Mouse (Mus musculus) testis, adult 2 months (tissue): ENCODE measurements around the gene Raver2. TPM values are rescaled to one million over a fixed set of nuclear protein-coding genes. Genes with fewer than 3 reads are reported as not detected.

Experiments
- H3K27ac ChIP-seq: fragments of 200-500 bp; 2 replicates; pipeline ENCODE4 v1.5.1; 2012; ENCODE audit warnings: low read depth, low read length; ENCODE audit not compliant: control insufficient read depth, insufficient read depth
- H3K27me3 ChIP-seq: fragments of 200-500 bp; 2 replicates; pipeline ENCODE4 v1.6.1; 2012; ENCODE audit warnings: mild to moderate bottlenecking, low read length, moderate library complexity; ENCODE audit not compliant: control insufficient read depth, insufficient read depth
- H3K36me3 ChIP-seq: fragments of 200-500 bp; 2 replicates; pipeline ENCODE4 v1.6.1; 2012; ENCODE audit warnings: mild to moderate bottlenecking, low read length; ENCODE audit not compliant: control insufficient read depth, insufficient read depth
- H3K4me1 ChIP-seq: fragments of 200-500 bp; 2 replicates; pipeline ENCODE4 v1.6.1; 2012; ENCODE audit warnings: low read length; ENCODE audit not compliant: control insufficient read depth, insufficient read depth
- H3K4me3 ChIP-seq: fragments of 200-500 bp; 2 replicates; pipeline ENCODE4 v1.5.1; 2012; ENCODE audit warnings: low read depth, mild to moderate bottlenecking, low read length, moderate library complexity, mixed read lengths; ENCODE audit not compliant: control insufficient read depth
- CTCF ChIP-seq: fragments of 200-500 bp; IDR thresholded peaks from 2 replicates; pipeline ENCODE4 v1.5.1; 2012; ENCODE audit warnings: low read depth, mild to moderate bottlenecking, inconsistent platforms, low read length, moderate library complexity; ENCODE audit not compliant: control insufficient read depth, insufficient read depth, insufficient replicate concordance
- POLR2A ChIP-seq: fragments of 200-500 bp; IDR thresholded peaks from 2 replicates; pipeline ENCODE4 v1.6.1; 2012; ENCODE audit warnings: low read depth, mild to moderate bottlenecking, inconsistent platforms, low read length, moderate library complexity; ENCODE audit not compliant: control insufficient read depth
- polyA plus RNA-seq: library from polyadenylated mRNA; depleted of rRNA; stranded (reverse); fragments of >200 nt; gene quantifications from 2 replicates; pipeline ENCODE4 v1.2.3, GENCODE M21; 2012; rRNA removed

Raver2 gene
- polyA plus RNA-seq, 1 experiment: 1.7 TPM

DNA sequence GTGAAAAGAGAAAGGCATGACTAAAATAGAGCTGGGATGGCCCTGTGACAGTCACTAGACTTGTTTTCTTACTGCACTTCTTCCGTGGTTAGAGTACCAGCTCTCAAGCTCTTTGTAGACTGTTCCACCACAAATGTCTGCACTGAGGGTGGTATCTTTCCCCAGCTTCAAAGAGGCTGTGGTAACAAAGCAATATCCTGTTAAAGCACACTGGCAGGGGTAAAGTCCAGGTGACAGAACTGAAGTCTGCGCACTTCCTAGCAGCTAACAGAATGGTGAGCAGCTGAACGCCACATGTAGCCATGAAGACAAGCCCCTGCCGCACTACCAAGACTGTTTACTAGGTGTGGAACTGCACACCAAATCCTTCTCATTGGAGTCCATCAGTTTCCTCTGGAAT, 118.6 kb downstream of the Raver2 start:
- H3K27me3 ChIP-seq: no peaks in the 10 kb centered on the region
- H3K4me3 ChIP-seq: no peak overlapping the region
- H3K4me1 ChIP-seq: no peaks in the 10 kb centered on the region
- H3K27ac ChIP-seq: no peak overlapping the region
- no peaks in the 10 kb centered on the region for H3K36me3 ChIP-seq
- TF ChIP-seq CTCF: no peak
- no peak for TF ChIP-seq POLR2A

DNA sequence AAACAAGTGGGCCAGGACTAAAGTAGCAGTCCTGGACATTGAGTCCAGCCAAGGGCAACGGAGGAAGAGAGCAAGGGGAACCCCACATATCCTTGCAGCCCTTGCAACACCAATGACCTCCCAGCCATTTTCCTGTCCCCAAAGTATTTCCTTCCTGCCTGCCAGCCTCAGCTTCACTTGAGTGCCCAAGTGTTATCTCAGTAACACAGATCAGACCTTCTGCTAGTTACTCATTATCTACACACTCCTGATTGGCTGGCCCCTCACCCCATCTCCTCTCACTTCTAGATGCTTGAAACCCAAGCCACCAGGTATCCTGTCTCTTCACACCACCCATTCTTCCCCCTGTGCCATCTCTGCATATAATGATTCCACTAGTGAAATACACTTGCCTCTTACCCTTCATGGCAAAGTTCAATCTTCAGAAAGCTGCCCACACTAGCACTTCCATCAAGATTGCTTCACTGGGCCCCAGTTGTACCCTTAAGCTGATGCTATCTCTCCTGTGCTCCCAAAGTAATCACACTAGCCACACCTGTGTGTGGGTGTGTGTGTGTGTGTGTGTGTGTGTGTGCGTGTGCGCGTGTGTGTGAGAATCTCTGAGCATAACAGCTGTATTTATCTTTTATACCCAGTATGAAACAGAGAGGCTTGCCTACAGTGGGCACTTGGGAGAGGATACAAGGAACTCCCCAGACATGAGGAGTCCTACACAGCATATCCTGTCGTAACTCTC, 123.6 kb downstream of the Raver2 start:
- no peaks in the 10 kb centered on the region for H3K4me1 ChIP-seq
- no peaks in the 10 kb centered on the region for H3K36me3 ChIP-seq
- H3K27ac ChIP-seq: no peak overlapping the region
- TF ChIP-seq CTCF (no peak), POLR2A (no peak)
- H3K4me3 ChIP-seq: no peak overlapping the region
- H3K27me3 ChIP-seq: no peaks in the 10 kb centered on the region

DNA sequence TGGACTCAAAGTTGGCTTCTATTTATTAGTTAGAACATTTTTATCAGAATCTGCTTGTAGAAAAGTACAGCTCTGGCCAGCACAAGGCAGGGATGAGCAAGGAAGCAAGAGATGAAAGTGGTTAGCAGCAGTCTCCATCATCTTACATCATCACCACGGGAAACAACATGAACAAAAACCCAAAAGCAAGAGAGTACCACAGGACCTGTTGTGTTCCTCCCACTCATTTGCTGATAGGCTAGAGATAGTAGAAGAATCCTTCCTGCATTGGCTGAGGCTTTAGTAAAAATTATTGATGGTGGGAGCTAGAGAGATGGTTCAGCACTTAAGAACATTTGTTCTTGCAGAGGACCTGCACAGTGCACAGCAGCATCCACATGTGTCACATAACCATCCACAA, 125.4 kb downstream of the Raver2 start:
- Histone ChIP-seq H3K27ac (no peak overlapping the region), H3K27me3 (no peaks in the 10 kb centered on the region), H3K4me3 (no peak overlapping the region), H3K36me3 (no peaks in the 10 kb centered on the region), H3K4me1 (peaks cover 2% of the 10 kb centered on the region; the same call in 1 of the 2 replicates)
- TF ChIP-seq CTCF: no peak
- TF ChIP-seq POLR2A: no peak

DNA sequence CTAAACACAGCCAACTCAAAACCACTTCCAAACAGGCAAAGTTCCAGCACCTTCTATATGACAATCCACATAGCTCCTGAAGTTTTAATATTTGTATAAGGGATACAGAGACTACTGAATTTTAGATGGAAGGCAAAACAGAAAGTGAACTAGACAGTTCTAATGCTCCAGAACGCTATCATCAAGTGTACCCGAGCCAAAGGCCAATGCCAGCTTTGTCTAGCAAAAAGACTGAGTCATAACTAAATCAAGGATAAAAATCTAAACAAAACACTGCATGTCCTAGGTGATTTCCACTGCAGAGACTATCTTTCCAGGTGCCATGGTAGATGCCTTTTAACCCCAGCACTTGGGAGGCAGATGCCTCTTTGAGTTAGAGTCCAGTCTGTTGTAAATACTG, 127.6 kb downstream of the Raver2 start:
- no peak for TF ChIP-seq POLR2A
- no peak for TF ChIP-seq CTCF
- Histone ChIP-seq H3K4me1 (peaks cover 2% of the 10 kb centered on the region; the same call in 1 of the 2 replicates), H3K36me3 (no peaks in the 10 kb centered on the region), H3K4me3 (no peak overlapping the region), H3K27me3 (no peaks in the 10 kb centered on the region), H3K27ac (no peak overlapping the region)

DNA sequence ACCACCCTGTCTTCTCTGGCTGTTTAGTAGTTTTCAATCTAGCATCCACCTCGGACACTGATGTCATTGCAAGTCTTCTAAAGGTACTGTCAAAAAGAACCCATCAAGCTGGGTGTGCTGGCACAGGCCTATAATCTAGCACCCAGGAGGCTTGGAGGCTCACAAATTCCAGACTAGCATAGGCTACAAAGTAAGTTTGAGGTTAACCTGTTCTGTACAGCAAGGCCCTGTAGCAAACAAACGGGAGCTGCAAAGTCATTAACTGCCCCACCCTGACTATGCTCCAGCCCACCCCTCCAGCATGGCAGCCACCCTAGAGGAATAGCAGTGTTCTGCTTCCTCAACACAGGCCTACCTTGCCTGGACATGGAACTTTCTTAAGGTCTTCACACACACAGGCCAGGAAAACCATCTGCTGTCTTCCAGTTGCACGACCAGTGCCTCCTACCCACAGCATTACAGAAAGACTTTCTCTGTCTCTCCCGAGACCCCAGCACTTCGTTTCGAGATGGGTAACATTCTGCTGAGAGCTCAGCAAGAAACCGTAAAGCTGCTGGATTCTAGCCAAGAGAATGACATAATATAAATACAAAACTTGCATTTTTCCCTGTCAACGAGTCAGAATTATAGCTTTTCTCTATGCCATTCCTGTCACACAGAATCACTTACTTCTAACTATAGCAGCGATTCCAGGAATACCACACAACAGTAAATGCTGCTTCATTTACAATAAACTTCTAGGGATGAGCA, 128.8 kb downstream of the Raver2 start:
- Histone ChIP-seq H3K4me3 (no peak overlapping the region), H3K27me3 (no peaks in the 10 kb centered on the region), H3K27ac (no peak overlapping the region), H3K36me3 (no peaks in the 10 kb centered on the region), H3K4me1 (peaks cover 2% of the 10 kb centered on the region; the same call in 1 of the 2 replicates)
- TF ChIP-seq POLR2A (no peak), CTCF (no peak)

DNA sequence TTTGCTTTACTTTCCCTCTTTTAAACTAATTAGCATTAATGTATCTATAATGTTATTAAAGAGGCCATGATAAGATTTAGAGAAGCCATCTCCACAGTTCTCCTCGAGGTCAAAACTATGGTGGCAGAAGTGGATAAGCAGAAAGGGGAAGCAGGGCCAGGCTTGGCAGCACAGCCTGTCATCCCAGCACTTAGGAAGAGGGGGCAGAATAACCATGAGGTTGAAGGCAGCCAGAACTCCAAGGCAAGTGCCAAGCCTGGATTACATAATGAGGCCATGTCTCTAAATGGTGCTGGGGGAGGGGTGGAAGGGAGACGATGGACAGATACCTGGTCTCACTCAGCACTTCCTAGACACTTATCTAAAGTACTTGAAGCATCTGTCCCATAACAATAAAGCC, 129.6 kb downstream of the Raver2 start:
- peaks cover 2% of the 10 kb centered on the region; the same call in 1 of the 2 replicates for H3K4me1 ChIP-seq
- H3K27ac ChIP-seq: no peak overlapping the region
- no peak overlapping the region for H3K4me3 ChIP-seq
- H3K27me3 ChIP-seq: no peaks in the 10 kb centered on the region
- no peaks in the 10 kb centered on the region for H3K36me3 ChIP-seq
- TF ChIP-seq CTCF (peak; percentile 25; the same call in 1 of the 2 replicates), POLR2A (no peak)

DNA sequence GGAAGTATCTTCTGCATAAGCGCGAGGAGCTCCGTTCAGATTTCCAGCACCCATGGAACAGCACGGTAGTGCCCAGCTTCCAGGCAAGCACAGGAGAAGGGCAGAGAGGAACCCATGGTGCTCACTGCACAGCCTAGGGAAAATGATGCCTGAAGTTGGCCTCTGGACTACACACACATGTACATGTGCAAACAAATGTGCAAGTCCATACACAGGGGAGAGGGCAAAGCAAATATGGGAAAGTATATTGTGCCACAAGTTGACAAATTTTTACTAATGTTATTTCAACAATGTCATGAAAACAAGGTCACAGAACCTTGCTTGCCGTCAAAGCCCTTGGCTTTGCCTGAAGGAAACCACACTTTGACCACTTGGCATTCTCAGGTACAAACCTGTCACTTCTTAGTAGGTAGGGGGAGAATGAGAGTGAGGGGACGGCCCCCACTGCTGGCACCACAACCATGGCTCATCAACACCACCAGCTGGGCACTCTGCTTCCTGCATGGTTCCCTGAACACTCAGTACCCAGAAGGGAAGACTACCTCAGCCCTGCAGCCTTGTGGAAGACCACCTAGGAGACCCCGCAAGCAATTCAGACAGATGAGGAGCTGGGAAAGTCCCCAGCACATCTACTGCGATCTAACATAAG, 130.8 kb downstream of the Raver2 start:
- Histone ChIP-seq H3K27me3 (no peaks in the 10 kb centered on the region), H3K4me3 (no peak overlapping the region)
- TF ChIP-seq CTCF (no peak), POLR2A (no peak)

More for the DNA sequence above, 130.8 kb downstream of the Raver2 start:
- no peak overlapping the region for H3K27ac ChIP-seq
- H3K36me3 ChIP-seq: no peaks in the 10 kb centered on the region
- H3K4me1 ChIP-seq: peaks cover 2% of the 10 kb centered on the region; the same call in 1 of the 2 replicates

Other genes starting within 250 kb of the Raver2 start
- gene Gm10577, start 48.3 kb upstream of the Raver2 start, polyA plus RNA-seq: not detected in 2 replicates
- 9.9 and 11.8 TPM in 2 replicates for gene Jak1, start 196.3 kb downstream of the Raver2 start, polyA plus RNA-seq